Mouse (Mus musculus) CH12.LX (cell line): ENCODE measurements around the gene Rab23. TPM values are rescaled to one million over a fixed set of nuclear protein-coding genes. Genes with fewer than 3 reads are reported as not detected.

Experiments used
- DNase-seq: peaks from one replicate; pipeline ENCODE4 v3.0.0-alpha.2; 2013; ENCODE audit errors: extremely low read depth
- H3K27ac ChIP-seq: 2 replicates; pipeline ENCODE4 v1.5.1; 2012; ENCODE audit warnings: low read depth, mild to moderate bottlenecking, control low read depth, moderate library complexity; ENCODE audit not compliant: insufficient read depth
- H3K27me3 ChIP-seq: replicated peaks from 2 replicates; pipeline ENCODE3; 2012; ENCODE audit warnings: inconsistent platforms
- H3K36me3 ChIP-seq, 2 experiments: replicated peaks in 1 of 2; 2 replicates each; pipeline versions ENCODE3 to v1.6.1; 2012; ENCODE audit warnings: inconsistent platforms in 1 of 2, low read length in 1 of 2, mild to moderate bottlenecking in 1 of 2, mixed read lengths in 1 of 2, moderate library complexity in 1 of 2; ENCODE audit not compliant: control insufficient read depth in 1 of 2, insufficient read depth in 1 of 2
- H3K4me1 ChIP-seq, 2 experiments: 2 replicates each; pipeline ENCODE4 v1.6.1; 2012; ENCODE audit warnings: inconsistent platforms in 1 of 2, moderate library complexity in 1 of 2; ENCODE audit not compliant: insufficient read depth in 2 of 2, control insufficient read depth in 1 of 2
- H3K4me2 ChIP-seq: 2 replicates; pipeline ENCODE4 v1.6.1; 2012; ENCODE audit warnings: low read depth, mild to moderate bottlenecking, control low read depth; ENCODE audit not compliant: poor library complexity, insufficient read depth, severe bottlenecking
- H3K4me3 ChIP-seq, 3 experiments: fragments of 150-350 bp in 1 of 3; sonication (generic) in 1 of 3; replicated peaks in 1 of 3; 2 replicates each; pipeline versions ENCODE3 to v1.5.1; 2011 to 2012; ENCODE audit warnings: low read depth in 2 of 3, low read length in 2 of 3, mild to moderate bottlenecking in 2 of 3, moderate library complexity in 2 of 3, control low read depth in 1 of 3, improper control_type of control experiment in 1 of 3, inconsistent platforms in 1 of 3, mixed read lengths in 1 of 3; ENCODE audit not compliant: poor library complexity in 1 of 3
- H3K79me2 ChIP-seq: replicated peaks from 2 replicates; pipeline ENCODE4 v1.6.1; 2012; ENCODE audit warnings: mild to moderate bottlenecking, moderate library complexity; ENCODE audit not compliant: control insufficient read depth, poor library complexity, insufficient read depth, severe bottlenecking; ENCODE audit errors: extremely low read depth
- H3K9ac ChIP-seq: 2 replicates; pipeline ENCODE4 v1.6.1; 2012; ENCODE audit warnings: low read depth, mild to moderate bottlenecking, control low read depth, moderate library complexity; ENCODE audit not compliant: insufficient read depth
- H3K9me3 ChIP-seq: replicated peaks from 2 replicates; pipeline ENCODE3; 2012; ENCODE audit warnings: low read length, inconsistent platforms, mixed read lengths
- BHLHE40 ChIP-seq: IDR thresholded peaks from 2 replicates; pipeline ENCODE4 v1.6.1; 2011; ENCODE audit warnings: mild to moderate bottlenecking, low read depth, low read length, improper control_type of control experiment
- CHD1 ChIP-seq: IDR thresholded peaks from 2 replicates; pipeline ENCODE4 v1.6.1; 2012; ENCODE audit warnings: low read depth, low read length, improper control_type of control experiment, inconsistent platforms
- CHD2 ChIP-seq: IDR thresholded peaks from 2 replicates; pipeline ENCODE4 v1.6.1; 2011; ENCODE audit warnings: low read length, improper control_type of control experiment
- CTCF ChIP-seq, 2 experiments: IDR thresholded peaks in 1 of 2; conservative IDR thresholded peaks in 1 of 2; 2 replicates each; pipeline ENCODE4 v1.5.1; 2011 to 2012; ENCODE audit warnings: low read depth in 2 of 2, low read length in 2 of 2, improper control_type of control experiment in 1 of 2, inconsistent platforms in 1 of 2, mild to moderate bottlenecking in 1 of 2, moderate library complexity in 1 of 2
- E2F4 ChIP-seq: IDR thresholded peaks from 2 replicates; pipeline ENCODE4 v1.6.1; 2011; ENCODE audit warnings: low read depth, low read length, improper control_type of control experiment; ENCODE audit not compliant: insufficient replicate concordance
- EP300 ChIP-seq: IDR thresholded peaks from 2 replicates; pipeline ENCODE4 v1.6.1; 2011; ENCODE audit warnings: low read length, improper control_type of control experiment
- ETS1 ChIP-seq: conservative IDR thresholded peaks from 2 replicates; pipeline ENCODE4 v1.6.1; 2012; ENCODE audit warnings: low read depth, mild to moderate bottlenecking, inconsistent platforms, low read length, improper control_type of control experiment, moderate library complexity
- GABPA ChIP-seq: IDR thresholded peaks from 2 replicates; pipeline ENCODE4 v1.6.1; 2012; ENCODE audit warnings: low read depth, low read length, improper control_type of control experiment, inconsistent platforms; ENCODE audit not compliant: insufficient replicate concordance
- HCFC1 ChIP-seq: IDR thresholded peaks from 2 replicates; pipeline ENCODE4 v1.6.1; 2012; ENCODE audit warnings: low read depth, mild to moderate bottlenecking, inconsistent platforms, low read length, improper control_type of control experiment
- IRF4 ChIP-seq: IDR thresholded peaks from 2 replicates; pipeline ENCODE4 v1.6.1; 2014; ENCODE audit warnings: low read depth, mild to moderate bottlenecking, inconsistent platforms, low read length, improper control_type of control experiment
- JUN ChIP-seq: IDR thresholded peaks from 2 replicates; pipeline ENCODE4 v1.6.1; 2011; ENCODE audit warnings: low read depth, mild to moderate bottlenecking, low read length, improper control_type of control experiment, moderate library complexity; ENCODE audit not compliant: insufficient read depth
- JUND ChIP-seq: conservative IDR thresholded peaks from 2 replicates; pipeline ENCODE4 v1.6.1; 2011; ENCODE audit warnings: low read depth, low read length, improper control_type of control experiment
- KAT2A ChIP-seq: IDR thresholded peaks from 2 replicates; pipeline ENCODE4 v1.6.1; 2012; ENCODE audit warnings: low read length, improper control_type of control experiment, inconsistent platforms; ENCODE audit not compliant: insufficient replicate concordance
- MXI1 ChIP-seq: IDR thresholded peaks from 2 replicates; pipeline ENCODE4 v1.6.1; 2011; ENCODE audit warnings: mild to moderate bottlenecking, low read depth, low read length, improper control_type of control experiment
- MYC ChIP-seq: IDR thresholded peaks from 2 replicates; pipeline ENCODE4 v1.6.1; 2011; ENCODE audit warnings: low read depth, mild to moderate bottlenecking, improper control_type of control experiment, low read length
- NRF1 ChIP-seq: IDR thresholded peaks from 2 replicates; pipeline ENCODE4 v1.6.1; 2014; ENCODE audit warnings: low read depth, mild to moderate bottlenecking, inconsistent platforms, low read length, improper control_type of control experiment, moderate library complexity
- POLR2AphosphoS2 ChIP-seq: IDR thresholded peaks from 2 replicates; pipeline ENCODE4 v1.6.1; 2011; ENCODE audit warnings: low read depth, low read length, improper control_type of control experiment
- RAD21 ChIP-seq: IDR thresholded peaks from 2 replicates; pipeline ENCODE4 v1.6.1; 2011; ENCODE audit warnings: low read depth, mild to moderate bottlenecking, low read length, improper control_type of control experiment, moderate library complexity
- SIN3A ChIP-seq: IDR thresholded peaks from 2 replicates; pipeline ENCODE4 v1.6.1; 2012; ENCODE audit warnings: low read length, improper control_type of control experiment, inconsistent platforms
- SMC3 ChIP-seq: IDR thresholded peaks from 2 replicates; pipeline ENCODE4 v1.6.1; 2011; ENCODE audit warnings: low read depth, low read length, improper control_type of control experiment
- TBP ChIP-seq: conservative IDR thresholded peaks from 2 replicates; pipeline ENCODE4 v1.6.1; 2011; ENCODE audit warnings: low read depth, low read length, improper control_type of control experiment
- TCF12 ChIP-seq: IDR thresholded peaks from 2 replicates; pipeline ENCODE4 v1.6.1; 2014; ENCODE audit warnings: low read depth, mild to moderate bottlenecking, inconsistent platforms, low read length, improper control_type of control experiment
- UBTF ChIP-seq: IDR thresholded peaks from 2 replicates; pipeline ENCODE4 v1.6.1; 2012; ENCODE audit warnings: low read depth, mild to moderate bottlenecking, inconsistent platforms, low read length, improper control_type of control experiment, moderate library complexity
- ZC3H11A ChIP-seq: IDR thresholded peaks from 2 replicates; pipeline ENCODE4 v1.6.1; 2012; ENCODE audit warnings: low read depth, mild to moderate bottlenecking, inconsistent platforms, low read length, improper control_type of control experiment
- ZKSCAN1 ChIP-seq: IDR thresholded peaks from 2 replicates; pipeline ENCODE4 v1.6.1; 2012; ENCODE audit warnings: low read depth, inconsistent platforms, low read length, improper control_type of control experiment, borderline replicate concordance
- ZMIZ1 ChIP-seq: IDR thresholded peaks from 2 replicates; pipeline ENCODE4 v1.6.1; 2012; ENCODE audit warnings: low read depth, mild to moderate bottlenecking, inconsistent platforms, low read length, improper control_type of control experiment
- dilution Hi-C: fragments of 300-500 bp; cut with MboI; formaldehyde crosslinking; loops from 2 replicates; pipeline ENCODE4 v1.14.3; 2020; ENCODE audit warnings: low sequenced_read_pairs; ENCODE audit not compliant: extremely low pct_unique_long_range_greater_than_20kb, extremely low pct_ligation_motif_present
- in situ Hi-C: fragments of 300-500 bp; cut with MboI; formaldehyde crosslinking; loops from 3 replicates; pipeline ENCODE4 v1.14.3; 2019; ENCODE audit warnings: low sequenced_read_pairs, low pct_ligation_motif_present, low pct_unique_long_range_greater_than_20kb, mixed read lengths
- polyA plus RNA-seq: library from polyadenylated mRNA; unstranded; fragments of >175 nt; gene quantifications from 2 replicates; pipeline ENCODE4 v1.2.1, GENCODE M21; 2012; ENCODE audit warnings: low read depth; ENCODE audit not compliant: insufficient read length
- total RNA-seq, 2 experiments: library from RNA; depleted of rRNA; stranded (reverse); fragments of 300-350 nt in 1 of 2; fragments of >200 nt in 1 of 2; gene quantifications; 2 replicates each; pipeline ENCODE4 v1.2.3; 2012 to 2014

The Rab23 gene
- total and polyA plus RNA-seq, 3 experiments: 5.8 to 17.6 (median 6.7) TPM

DNA sequence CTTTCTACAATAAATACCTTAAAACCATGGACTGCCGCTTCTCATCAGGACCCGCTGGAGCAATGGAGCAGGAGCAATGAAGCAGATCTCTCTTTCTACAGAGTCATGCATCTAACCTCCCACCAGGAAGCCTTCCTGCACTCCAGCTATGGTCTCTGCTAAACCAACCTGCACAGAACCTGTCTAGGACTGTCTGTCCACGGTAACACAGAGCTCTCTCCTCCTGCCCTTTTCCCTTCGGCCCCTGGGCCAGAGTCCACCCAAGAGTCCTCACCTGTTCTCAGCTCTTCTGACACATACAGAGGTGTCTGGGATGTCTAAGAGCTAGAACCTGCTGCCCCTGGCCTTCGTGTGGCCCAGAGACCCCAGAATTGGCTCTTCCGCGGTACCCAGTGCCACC lies 38.8 kb upstream of the Rab23 start:
- TF ChIP-seq SMC3 (no peak), POLR2AphosphoS2 (no peak), JUND (no peak), CHD2 (no peak), TBP (no peak), HCFC1 (no peak), RAD21 (no peak), E2F4 (no peak), UBTF (no peak), KAT2A (no peak), EP300 (no peak), CTCF (conservative IDR thresholded peaks at IDR 0.05 in 1 of 2, IDR thresholded peaks at IDR 0.05 in 1 of 2; ENCODE audit: low read depth in 2 of 2, low read length in 2 of 2) (no peak), ZMIZ1 (no peak), GABPA (no peak), ETS1 (no peak), CHD1 (no peak), JUN (no peak), ZKSCAN1 (no peak), IRF4 (no peak), SIN3A (no peak)
- dilution Hi-C loops: no loop called here
- Histone ChIP-seq H3K4me1 (no peaks in the 10 kb centered on the region), H3K27ac (no peak overlapping the region), H3K36me3 (no peaks in the 10 kb centered on the region), H3K27me3 (peaks cover 5% of the 10 kb centered on the region), H3K4me3 (no peak overlapping the region), H3K9ac (no peak overlapping the region), H3K9me3 (peaks cover 9% of the 10 kb centered on the region), H3K4me2 (no peak overlapping the region), H3K79me2 (no peaks in the 10 kb centered on the region)
- no peak for DNase-seq
- in situ Hi-C loops: loop anchor here (10.0 kb wide), 2 partner anchors 64 to 284 kb away; no protein-coding TSS in a partner anchor

GRCm38 (mm10) chr1:33684459-33684858 lies 35.2 kb upstream of the Rab23 start:
- Histone ChIP-seq H3K9me3 (peaks cover 5% of the 10 kb centered on the region), H3K4me1 (peaks cover 5 to 7% of the 10 kb centered on the region in 2 experiments; a peak in 2 of 4 replicates), H3K36me3 (no peaks in the 10 kb centered on the region), H3K27ac (no peak overlapping the region), H3K27me3 (no peaks in the 10 kb centered on the region), H3K4me2 (no peak overlapping the region), H3K9ac (no peak overlapping the region), H3K79me2 (no peaks in the 10 kb centered on the region), H3K4me3 (no peak overlapping the region)
- dilution Hi-C loops (no loop called here), in situ Hi-C loops (loop anchor here (10.0 kb wide), 2 partner anchors 60 to 280 kb away; no protein-coding TSS in a partner anchor)
- DNase-seq: peak; percentile 37
- TF ChIP-seq ZC3H11A: 0 out of 2 replicates have a peak, but pooled peaks have one; percentile 1
- TF ChIP-seq E2F4: no peak
- TF ChIP-seq RAD21: peak; percentile 66
- no peak for TF ChIP-seq IRF4
- TF ChIP-seq MYC: no peak
- TF ChIP-seq BHLHE40: no peak
- peak; percentile 52 to 75 for TF ChIP-seq CTCF (conservative IDR thresholded peaks at IDR 0.05 in 1 of 2, IDR thresholded peaks at IDR 0.05 in 1 of 2; ENCODE audit: low read depth in 2 of 2, low read length in 2 of 2)
- TF ChIP-seq CHD2: no peak
- TF ChIP-seq TCF12: no peak
- TF ChIP-seq TBP: no peak
- no peak for TF ChIP-seq MXI1
- no peak for TF ChIP-seq UBTF
- peak; percentile 76 for TF ChIP-seq SMC3
- no peak for TF ChIP-seq NRF1
- no peak for TF ChIP-seq JUND
